Mouse (Mus musculus): ENCODE data around the gene Gm20795. TPM values are rescaled to one million over a fixed set of nuclear protein-coding genes. Genes with fewer than 3 reads are reported as not detected.

The Gm20795 gene
- not detected in 2 replicates for polyA plus RNA-seq (2012; rRNA removed)

DNA sequence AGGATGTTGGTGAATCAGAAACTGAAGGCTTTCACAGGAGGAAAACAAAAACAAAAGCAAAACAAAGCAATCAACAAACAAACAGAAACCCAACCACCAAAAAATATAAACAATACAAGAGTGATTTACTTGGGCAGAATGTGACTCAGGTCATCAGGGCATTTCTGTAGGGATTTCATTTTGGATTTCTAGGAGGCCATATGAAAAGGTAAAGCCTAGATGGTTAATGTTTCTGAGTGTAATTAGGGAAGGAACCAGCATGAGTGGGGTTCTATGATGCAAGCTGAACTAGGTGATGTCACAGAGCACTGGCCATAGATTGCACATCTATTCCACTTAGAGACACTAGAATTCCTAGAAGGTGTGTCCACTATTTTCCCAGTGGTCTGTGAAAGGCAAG lies at the start of gene Gm20795:
Gm20795 (plus strand) TSS at position 301 of the 400 bp plus-strand sequence.

DNA sequence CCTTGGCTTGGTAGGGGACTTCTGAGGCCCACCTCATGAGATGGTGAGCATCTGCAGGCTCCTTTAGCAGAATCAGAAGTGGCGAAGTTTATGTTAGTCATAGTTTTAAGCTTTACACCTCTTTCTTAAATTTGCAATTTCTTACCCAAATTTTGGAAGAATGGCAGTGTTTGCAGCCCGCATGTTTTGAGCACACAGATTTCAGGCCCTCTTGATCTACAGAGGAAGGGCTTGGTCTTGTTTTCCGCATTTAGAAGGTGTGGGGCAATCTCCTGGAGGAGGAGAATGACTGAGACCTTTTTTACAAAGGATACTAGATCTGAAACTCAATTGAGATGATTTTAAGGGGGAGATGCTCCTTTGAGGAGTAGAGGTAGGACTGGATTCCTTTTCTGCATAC lies 29.0 kb upstream of the Gm20795 start, which contains the start of gene Gm21797:
Gm21797 (minus strand) TSS at position 101 of the 400 bp plus-strand sequence.

Other genes with a start within 250 kb of the Gm20795 start
- not detected in 2 replicates for gene Gm21852, start 152.9 kb upstream of the Gm20795 start, polyA plus RNA-seq (2012; rRNA removed)
- not detected in 2 replicates for gene Gm21797, start 29.1 kb upstream of the Gm20795 start, polyA plus RNA-seq (2012; rRNA removed)